Mouse (Mus musculus): ENCODE results near the gene Ccin.

Ccin gene

DNA sequence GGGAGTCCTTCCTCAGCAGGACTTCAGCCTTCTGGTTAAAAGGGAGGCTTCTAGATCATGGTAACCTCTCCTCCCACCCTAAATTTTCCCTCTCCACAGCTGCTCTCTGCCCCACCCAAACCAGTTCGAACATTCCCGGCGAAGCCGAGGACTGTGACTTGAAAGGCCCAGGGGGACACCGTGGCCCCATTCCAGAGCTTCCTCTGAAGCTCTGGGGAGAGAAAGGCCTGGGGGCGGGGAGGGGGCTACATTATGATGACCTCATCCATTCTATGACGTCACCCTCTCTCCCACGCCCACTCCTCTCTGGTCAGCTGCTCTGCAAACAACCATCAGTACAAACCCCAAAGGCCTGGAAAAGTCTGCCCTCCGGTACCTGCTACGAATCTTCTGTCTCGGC lies at the start of gene Ccin:
Gene Ccin, plus strand, starts transcription at position 303 of the 400 bp plus-strand sequence.
- no peak for DNase-seq

- no peak for DNase-seq
These were observed 47.1 kb upstream of the Ccin start for GRCm38 (mm10) chr4:43936186-43936585.

- peak in 1 of 2 experiments; percentile 17 for DNase-seq
These were observed 46.3 kb upstream of the Ccin start for GRCm38 (mm10) chr4:43936749-43937674.

DNA sequence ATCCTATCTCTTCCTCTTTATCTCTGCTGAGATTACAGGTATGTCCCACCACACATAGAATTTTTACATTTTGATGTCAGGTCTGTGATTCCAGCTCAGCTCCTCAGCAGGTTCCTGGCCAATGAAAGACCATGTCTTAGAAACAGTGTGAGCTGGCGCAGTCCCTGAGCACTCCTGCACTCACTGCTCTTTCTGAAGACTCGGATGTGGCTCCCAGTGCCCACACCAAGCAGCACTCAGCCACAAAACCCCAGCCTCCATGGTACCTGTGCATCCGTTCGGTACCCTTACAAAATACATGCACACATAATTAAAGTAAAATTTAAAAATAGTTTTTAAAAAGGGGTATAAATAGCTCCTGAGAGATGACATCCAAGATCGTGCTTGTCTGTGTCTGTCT lies 42.0 kb upstream of the Ccin start:
- DNase-seq, result no peak

DNA sequence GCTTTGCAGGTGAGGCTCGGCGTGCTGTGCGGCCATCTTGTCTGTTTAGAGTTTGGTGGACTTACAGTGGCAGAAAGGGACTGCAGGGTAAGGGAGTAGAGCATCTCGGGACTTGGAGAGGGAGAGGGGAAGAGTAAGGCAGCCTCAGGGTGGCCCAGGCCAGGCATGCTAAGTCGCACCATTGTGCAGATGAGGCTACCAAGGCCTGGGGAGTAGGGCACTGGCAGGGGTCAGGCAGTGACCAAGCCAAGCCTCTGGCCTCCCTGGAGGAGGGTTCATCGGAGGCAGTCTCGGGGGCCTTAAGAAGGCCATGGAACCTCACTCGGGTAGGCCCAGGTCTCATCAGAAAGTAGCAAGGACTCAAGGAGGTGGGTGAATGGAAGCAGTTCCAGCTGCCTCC lies 40.9 kb upstream of the Ccin start:
- DNase-seq, result no peak

DNA sequence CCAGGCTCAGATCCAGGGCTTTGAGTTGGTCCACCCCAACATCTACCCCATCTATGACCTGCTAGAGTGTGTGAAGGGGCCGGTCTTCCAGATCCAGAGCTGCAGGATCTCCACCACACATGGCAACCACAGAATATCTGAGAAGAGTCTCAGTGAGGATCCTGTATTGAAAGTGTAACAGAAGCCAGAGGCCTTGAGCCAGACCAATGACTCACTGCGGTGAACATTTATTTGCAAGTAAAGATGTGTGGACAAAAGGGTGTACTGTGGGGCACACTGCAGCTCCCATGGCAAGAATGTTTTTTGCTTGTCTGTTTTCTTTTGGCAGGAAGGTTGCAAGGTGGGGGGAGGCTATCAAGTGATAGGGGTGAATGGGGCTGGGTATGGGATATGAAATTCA lies 35.7 kb upstream of the Ccin start:
- DNase-seq, result no peak

DNA sequence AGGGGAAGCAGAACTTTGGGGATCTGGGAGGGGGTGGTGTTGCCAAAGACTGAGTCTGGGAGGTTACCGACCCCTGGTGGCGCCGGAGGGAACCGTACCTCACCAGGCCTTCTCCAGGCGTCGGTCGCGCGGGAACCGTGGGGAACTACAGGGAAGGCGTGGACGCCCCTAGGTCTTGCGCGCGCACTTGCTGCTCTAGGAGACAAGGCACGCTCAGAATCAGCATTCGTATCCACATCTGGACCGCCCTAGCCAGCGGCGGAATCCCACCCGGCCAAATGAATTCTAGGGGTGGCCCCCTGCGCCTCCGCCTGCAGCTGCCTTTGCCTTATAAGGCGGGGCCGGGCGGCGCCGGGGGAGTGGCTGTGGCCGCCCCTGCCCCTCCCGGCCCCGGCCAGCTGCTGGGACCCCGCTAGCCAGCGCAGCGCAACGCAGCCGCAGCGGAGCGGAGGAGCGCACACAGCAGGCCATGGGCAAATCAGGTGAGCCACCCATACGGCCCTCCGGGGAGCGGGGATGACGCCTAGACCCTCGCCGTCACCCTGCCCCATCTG lies 25.9 kb upstream of the Ccin start, which contains the start of gene Glipr2:
Gene Glipr2, plus strand, starts transcription at position 110 of the 554 bp plus-strand sequence.
- DNase-seq, result peak; percentile 83 to 87

DNA sequence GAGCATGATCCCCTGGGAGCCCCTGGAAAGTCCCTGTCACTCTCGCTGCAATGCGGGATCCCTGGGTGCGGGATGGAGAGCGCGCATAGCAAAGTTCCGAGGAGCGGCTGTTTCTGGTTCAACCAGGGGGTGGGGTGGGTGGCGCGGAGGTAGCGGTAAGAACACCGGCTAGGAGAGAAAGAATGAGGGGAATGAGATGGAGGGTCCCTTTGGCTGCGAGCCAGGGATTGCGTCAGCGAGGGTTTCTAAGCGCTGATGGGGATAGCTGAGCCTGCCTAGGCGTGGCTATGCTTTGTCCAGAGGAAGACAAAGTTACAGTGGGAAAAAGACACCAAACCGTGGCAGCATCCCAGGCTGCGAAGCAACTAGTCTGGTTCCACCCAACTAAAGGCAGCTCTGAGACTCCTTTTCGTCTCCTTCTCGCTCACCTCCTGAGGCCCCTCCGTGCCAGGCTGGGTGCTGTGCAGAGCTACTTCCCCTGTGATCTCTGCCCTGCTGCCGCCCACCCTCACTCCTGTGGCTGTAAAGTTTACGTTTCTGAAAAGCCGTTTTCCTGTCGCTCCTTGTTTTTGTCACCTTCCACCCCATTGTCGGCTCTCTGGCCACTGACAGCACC lies 25.3 kb upstream of the Ccin start:
- DNase-seq, result peak; percentile 49 to 58

- DNase-seq, result no peak
These were observed 23.6 kb upstream of the Ccin start for GRCm38 (mm10) chr4:43959523-43960179.

GRCm38 (mm10) chr4:43960207-43960606 lies 23.1 kb upstream of the Ccin start:
- DNase-seq, result no peak

DNA sequence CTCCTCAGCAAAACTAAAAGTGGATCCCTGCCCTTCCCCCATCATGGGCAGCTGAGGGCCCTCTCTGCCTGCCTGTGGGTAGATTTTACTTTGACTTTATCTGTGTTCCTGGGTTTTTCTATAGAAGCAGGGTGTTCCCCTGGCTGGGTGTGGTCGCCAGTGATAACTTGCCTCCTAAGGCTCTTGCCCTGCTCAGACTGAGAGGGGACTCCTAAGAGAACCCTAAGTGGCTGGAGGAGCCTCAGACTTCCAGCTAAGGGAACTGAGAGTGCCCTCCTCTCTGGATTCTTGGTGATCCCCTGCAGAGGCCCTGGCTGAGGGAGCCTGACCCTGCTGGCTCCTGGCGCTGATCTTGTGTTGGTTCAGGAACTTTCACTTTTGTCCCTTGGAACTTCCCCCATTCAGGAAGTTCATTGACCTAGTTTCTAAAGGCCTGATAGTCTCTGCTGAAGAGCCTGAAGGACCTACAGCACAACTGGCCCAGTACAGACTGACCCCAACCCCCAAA lies 18.9 kb upstream of the Ccin start:
- DNase-seq, result peak in 1 of 2 experiments; percentile 25

- DNase-seq, result no peak
These were observed 18.2 kb upstream of the Ccin start for GRCm38 (mm10) chr4:43964951-43965684.

- DNase-seq, result no peak
These were observed 17.3 kb upstream of the Ccin start for GRCm38 (mm10) chr4:43965856-43966535.

- no peak for DNase-seq
These were observed 14.6 kb upstream of the Ccin start for GRCm38 (mm10) chr4:43968650-43969049.

- DNase-seq, result no peak
These were observed 13.9 kb upstream of the Ccin start for GRCm38 (mm10) chr4:43969373-43969772.

GRCm38 (mm10) chr4:43970393-43971330 lies 12.6 kb upstream of the Ccin start:
- no peak for DNase-seq

GRCm38 (mm10) chr4:43971541-43972136 lies 11.6 kb upstream of the Ccin start:
- DNase-seq, result no peak

DNA sequence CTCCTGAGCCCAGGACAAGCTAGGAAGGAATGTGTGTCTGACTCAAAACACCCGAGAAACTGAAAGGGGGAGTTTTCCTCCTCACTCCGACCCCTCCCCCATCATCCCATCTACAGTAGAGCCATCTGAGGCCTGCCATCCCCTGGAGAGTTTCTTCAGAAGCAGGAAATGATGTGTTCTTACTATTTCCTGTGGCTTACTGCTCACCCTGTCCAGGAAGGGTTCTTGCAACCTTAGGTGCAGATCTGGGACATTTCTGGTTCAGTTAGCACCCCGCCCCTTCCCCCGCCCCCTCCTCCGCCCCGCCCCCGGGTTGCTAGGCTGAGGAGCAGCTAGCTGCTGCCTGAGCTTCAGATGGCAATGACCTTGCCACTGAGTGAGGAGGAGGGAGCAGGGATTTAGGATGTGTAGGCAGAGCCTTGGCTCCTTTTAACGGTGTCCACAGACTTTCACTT lies 11.1 kb upstream of the Ccin start:
- peak; percentile 52 to 61 for DNase-seq

DNA sequence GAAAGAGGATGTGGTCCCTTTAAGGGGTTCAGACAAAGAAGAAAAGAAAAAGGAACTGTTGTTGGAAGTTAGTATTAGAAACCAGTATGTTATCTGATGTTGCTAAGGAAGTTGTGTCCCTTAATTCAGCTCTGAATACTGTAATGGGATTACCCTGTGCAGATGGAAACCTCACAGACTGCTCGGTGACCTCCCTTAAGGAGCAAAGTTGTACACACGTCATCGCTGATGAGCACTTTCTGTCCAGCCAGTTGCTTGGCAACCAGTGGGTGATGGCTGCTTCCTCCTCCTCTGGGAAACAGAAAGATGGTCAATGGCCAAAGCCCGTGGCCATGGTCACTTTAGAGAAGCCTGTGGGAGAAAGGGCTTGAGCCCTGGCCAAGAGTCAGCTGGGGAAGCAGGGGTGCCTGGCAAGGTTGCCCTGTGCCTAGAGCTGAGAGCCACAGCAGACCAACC lies 9.7 kb upstream of the Ccin start:
- DNase-seq, result no peak
